Mouse (Mus musculus) WW6 (cell line): ENCODE data around the gene Mtmr2.
"Not testable (repeated sequence)": the region's sequence is repeated elsewhere in the genome, so short reads cannot be mapped to it uniquely, and the experiment has no call there.

Experiments used
- DNase-seq: peaks from one replicate; pipeline ENCODE4 v3.0.0-alpha.2; 2013; ENCODE audit warnings: low read depth, low spot score

Mtmr2 gene

GRCm38 (mm10) chr9:13748404-13748797 lies at the start of gene Mtmr2:
Gene Mtmr2, plus strand, starts transcription at chr9:13748410.
- DNase-seq, result no peak

- DNase-seq, result no peak
Measured at GRCm38 (mm10) chr9:13699061-13699780, 49.0 kb upstream of the Mtmr2 start.

DNA sequence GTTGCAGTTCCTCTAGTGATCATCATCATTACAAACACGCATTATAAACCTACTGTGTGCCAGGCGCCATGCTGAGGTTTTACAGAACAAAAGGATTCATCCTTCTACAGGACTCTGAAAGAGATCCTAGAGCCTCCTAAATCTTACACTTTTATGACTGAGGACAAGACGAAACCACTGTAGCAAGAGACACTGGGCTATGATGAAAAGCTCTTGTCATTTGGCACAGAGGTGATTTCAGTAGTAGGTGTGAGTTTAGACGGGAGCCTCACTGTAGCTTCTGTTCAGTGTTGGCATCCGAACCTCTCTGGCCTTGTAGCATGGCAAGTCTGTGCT lies 48.5 kb upstream of the Mtmr2 start:
- DNase-seq, result no peak

DNA sequence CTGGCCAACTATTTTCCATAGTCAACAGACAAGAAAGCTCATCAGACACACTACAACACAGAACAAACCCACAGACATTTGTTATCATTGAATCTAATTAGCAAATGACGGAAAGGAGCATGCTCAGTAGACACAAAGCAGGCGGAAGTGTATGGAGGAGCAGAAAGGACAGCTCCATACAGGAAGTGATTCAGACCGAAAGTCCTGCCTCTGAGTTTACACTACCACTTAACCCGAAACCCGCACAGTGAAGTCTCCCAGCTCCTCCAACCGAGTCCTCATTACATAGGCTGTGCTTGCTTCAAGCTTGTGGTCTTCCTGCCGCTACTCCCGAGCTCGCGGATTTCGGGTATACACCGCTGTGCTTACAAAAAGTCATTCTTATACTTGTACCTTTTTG lies 46.4 kb upstream of the Mtmr2 start:
- no peak for DNase-seq

- DNase-seq, result no peak
Measured at GRCm38 (mm10) chr9:13703100-13703499, 45.1 kb upstream of the Mtmr2 start.

- no peak for DNase-seq
Measured at GRCm38 (mm10) chr9:13704917-13705316, 43.3 kb upstream of the Mtmr2 start.

- DNase-seq, result no peak
Measured at GRCm38 (mm10) chr9:13707066-13707555, 41.1 kb upstream of the Mtmr2 start.

- DNase-seq, result no peak
Measured at GRCm38 (mm10) chr9:13709436-13709835, 38.8 kb upstream of the Mtmr2 start.

GRCm38 (mm10) chr9:13715891-13716290 lies 32.3 kb upstream of the Mtmr2 start:
- DNase-seq, result not testable (repeated sequence)

DNA sequence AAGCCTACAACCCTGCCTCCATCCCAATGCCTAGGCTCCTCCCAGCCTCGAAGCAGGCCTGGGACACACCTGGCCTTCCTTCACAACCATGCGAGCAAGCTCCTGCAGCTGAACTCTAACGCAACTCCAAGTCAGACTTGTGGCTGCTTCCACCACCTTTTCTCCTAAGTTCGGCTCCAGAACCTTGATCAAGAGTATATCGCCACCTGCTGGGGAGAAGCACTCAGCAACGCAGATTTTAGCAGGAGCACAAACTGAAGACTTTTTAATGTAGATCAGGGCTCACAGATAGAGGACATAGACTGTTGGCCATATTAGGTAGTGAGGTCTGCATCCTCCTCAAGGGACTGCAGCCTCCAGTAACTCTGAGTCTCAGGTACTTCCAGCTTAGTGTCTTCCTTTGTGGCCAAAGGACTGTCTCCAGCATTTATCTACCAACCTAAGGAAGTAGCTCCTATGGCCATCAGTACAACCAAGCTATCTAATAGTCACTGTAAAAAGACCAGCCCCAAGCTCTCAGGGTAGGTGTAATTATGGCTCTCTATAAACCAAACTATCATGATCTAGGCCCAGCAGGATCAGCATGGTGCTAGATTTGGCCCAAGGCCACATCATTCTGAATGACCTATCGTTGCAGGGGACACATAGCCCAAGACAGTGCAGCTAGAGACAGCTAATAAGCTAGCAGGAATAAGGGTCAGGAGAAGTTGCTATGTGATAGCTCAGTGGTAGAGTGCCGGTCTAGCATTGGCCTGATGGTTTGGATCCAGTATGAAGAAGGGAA lies 31.7 kb upstream of the Mtmr2 start:
- DNase-seq, result peak; percentile 57

DNA sequence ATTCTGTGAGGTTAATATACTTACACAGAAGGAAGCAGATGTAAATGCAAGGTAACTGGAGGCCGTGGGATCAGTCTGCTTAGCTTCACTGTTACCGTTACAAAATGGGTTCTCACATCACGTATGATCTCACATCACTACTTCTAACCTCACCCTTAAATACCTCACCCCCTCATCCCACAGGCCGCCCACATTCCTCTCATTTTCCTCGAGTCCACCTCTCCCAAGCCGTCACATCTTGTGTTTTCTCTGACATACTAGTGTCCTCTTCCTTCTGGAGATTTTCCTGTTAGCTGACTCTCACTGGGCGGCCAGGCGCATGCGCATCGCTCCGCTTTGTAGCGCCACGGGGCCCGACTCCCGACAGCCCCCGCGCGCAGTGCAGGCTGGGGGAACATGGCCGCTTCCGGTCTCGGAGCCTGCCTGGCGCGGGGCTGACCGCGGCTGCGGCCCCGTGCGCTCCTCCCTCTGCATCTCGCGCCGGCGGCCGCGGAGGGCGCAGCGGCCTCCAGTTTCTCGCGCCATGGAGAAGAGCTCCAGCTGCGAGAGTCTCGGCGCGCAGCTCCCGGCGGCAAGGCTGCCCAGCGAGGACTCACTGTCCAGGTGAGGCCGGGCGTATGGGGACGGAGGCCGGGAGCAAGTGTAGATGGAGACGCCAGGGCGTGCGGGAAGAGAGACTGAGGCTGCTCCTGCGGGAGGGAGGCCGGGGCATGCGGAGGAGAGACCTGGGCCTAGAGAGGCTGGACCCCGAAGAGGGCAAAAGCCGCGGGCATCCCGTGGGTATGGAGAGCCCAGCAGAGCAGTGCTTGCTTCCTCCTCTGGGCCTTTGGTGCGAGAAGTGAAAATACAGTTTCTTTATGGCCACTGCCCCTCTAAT lies 826 bp downstream of the Mtmr2 start:
- peak; percentile 67 for DNase-seq

DNA sequence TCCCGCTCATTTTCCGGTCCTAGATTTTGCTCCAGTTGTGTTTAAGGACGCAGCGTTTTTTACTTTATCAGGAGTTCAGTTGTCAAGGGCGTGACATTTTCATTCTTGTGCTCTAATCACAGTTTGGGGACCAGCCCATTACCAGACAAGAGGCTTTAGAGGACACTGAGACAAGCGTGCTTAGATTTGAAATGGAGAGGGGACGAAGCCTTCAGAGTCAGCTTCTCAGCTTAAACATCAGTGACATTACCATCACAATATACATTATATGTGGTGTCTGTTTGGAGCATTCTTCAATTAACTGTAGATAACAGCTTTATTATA lies 1.4 kb downstream of the Mtmr2 start:
- no peak for DNase-seq

DNA sequence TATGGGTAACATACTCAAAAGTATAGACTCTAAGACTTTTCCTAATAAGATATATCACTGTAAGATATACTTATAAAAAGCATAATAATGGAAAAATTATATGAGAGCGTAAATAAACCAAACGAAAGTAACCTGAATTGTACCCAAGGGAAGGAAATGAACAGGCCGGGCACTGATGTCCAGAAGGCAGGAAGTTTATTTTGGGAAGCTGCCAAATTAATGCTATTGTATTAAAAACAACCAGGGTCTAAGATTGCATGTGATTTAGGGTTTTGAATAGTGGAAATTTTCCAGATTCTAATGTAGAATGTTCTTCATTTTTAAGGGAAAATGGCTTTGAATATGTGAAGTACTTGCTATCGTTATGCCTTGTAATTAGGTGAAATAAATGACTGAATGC lies 4.3 kb downstream of the Mtmr2 start:
- DNase-seq, result no peak

DNA sequence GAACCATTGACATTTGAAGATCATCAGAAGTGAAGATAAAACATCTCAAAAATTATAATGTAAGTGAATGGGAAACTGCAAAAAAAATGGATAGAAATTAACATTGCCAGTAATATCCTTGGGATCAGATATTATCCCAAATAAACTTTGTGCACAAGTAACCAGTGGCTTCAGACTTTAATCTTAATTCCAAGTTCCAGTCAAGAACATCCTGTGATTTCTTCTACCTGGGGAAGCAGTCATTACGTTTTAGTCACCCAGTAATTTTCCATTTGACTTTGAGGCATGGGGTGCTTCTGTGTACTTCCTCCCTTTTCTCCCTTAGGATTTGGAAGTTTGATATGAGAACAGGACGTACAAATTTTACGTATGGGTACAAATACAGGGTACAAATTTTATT lies 12.2 kb downstream of the Mtmr2 start:
- no peak for DNase-seq

- no peak for DNase-seq
Measured at GRCm38 (mm10) chr9:13765624-13766023, 17.4 kb downstream of the Mtmr2 start.

GRCm38 (mm10) chr9:13766570-13766969 lies 18.4 kb downstream of the Mtmr2 start:
- no peak for DNase-seq

DNA sequence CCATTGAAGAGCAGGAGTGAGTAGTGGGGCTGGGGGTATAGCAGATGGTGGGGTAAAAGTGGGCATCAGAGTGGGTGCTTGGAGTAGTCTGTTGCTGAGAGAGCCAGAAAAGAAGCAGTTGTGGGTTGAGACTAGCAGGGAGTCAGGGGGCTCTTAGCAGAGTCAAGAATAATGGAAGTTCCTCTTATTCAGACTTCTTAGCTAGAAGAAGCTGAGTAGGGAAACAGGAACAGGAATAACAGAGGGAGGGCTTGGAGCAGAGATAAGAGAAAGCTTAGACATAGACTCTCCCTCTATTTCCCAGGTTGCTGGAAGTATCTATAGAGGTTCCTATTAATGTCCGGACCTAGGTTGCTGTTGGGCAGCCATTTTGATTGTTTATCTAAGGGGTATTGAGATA lies 26.5 kb downstream of the Mtmr2 start:
- no peak for DNase-seq

DNA sequence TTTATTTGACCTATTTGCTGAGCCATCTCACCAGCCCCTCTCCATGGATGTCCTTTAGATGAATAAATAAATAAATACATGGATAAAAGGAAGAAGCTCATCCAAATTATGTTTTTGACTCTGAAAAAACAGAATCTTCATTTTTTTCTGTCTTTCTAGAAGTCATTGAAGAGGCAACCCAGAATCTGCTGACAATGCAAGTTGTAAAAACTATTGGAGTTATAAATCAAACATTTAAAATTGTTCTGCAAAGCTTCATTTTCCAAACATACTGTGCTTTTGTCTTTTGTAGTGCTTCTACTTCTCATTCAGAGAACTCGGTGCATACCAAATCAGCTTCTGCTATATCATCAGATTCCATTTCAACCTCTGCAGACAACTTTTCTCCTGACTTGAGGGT lies 33.8 kb downstream of the Mtmr2 start:
- DNase-seq, result no peak

DNA sequence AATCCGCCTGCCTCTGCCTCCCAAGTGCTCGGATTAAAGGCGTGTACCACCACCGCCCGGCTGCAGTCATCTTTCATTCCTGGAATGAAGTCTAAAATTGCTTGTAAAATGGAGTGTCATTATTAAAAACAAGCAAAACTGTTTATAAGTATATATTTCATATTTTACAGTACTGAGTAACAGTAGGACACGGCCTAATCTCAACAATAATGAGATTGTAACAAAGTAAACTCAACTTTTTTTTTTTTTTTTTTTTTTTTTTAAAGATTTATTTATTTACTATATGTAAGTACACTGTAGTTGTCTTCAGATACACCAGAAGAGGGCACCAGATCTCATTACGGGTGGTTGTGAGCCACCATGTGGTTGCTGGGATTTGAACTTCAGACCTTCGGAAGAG lies 42.7 kb downstream of the Mtmr2 start:
- not testable (repeated sequence) for DNase-seq

GRCm38 (mm10) chr9:13794302-13794701 lies 46.1 kb downstream of the Mtmr2 start:
- DNase-seq, result no peak

DNA sequence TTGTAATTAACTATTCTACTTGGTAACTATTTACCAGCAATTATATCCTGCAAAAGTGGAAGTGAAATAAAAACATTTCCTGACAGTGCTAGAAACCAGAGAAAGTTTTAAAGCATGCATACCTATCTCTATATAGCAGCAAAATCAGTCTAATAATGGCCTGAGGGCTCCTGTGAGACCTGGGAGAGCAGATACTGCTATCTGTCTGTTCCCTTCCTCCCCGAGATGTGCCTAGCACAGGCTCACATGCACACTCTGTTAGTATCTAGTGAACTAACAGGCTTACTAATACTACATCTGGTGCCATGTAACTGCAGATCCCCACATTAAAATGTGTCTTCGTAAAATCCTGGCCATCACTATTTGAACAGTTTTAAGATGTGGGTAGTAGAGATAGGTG lies 46.5 kb downstream of the Mtmr2 start:
- DNase-seq, result no peak

DNA sequence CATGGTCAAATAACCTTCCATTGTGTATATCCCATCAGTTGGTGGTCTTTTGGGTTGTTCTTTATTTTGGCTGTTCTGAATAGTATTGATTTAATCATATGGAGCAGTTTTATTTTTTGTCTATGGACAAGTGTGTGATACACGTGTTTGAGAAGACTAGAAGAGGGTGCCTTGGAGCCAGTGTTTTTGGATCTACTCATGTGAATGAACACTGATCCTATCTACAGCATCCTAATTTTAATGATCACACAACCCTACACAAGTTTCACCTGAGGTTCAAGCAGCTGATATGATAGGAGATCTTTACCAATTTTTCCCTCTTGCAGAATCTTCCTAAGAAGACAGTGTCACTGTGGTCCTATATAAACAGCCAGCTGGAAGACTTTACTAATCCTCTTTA lies 56.3 kb downstream of the Mtmr2 start:
- no peak for DNase-seq
